Mouse (Mus musculus) limb, embryonic 12.5 days (tissue): ENCODE data around the gene Gm49373. TPM values are rescaled to one million over a fixed set of nuclear protein-coding genes. Genes with fewer than 3 reads are reported as not detected.
A peak's percentile ranks its signal among the peaks of the same experiment; 100 is the strongest.

Source experiments
- ATAC-seq: fragments of 200-750 bp; cut with Nextera tagmentation; 2 replicates; pipeline ENCODE4 v1.8.0; 2017; ENCODE audit warnings: low read depth, moderate TSS enrichment; ENCODE audit not compliant: insufficient number of reproducible peaks, insufficient read depth, low FRiP score, low TSS enrichment
- H3K27ac ChIP-seq: fragments of 300-500 bp; sonication (generic); 2 replicates; pipeline ENCODE4 v1.5.1; 2016; ENCODE audit warnings: mild to moderate bottlenecking, moderate library complexity
- H3K27me3 ChIP-seq: fragments of 300-500 bp; sonication (generic); 2 replicates; pipeline ENCODE4 v1.6.1; 2016; ENCODE audit warnings: mild to moderate bottlenecking, moderate library complexity
- H3K36me3 ChIP-seq: fragments of 300-500 bp; sonication (generic); 2 replicates; pipeline ENCODE4 v1.6.1; 2016; ENCODE audit warnings: mild to moderate bottlenecking, moderate library complexity
- H3K4me1 ChIP-seq: fragments of 300-500 bp; sonication (generic); replicated peaks from 2 replicates; pipeline ENCODE4 v1.6.1; 2016
- H3K4me2 ChIP-seq: fragments of 300-500 bp; sonication (generic); 2 replicates; pipeline ENCODE4 v1.6.1; 2016; ENCODE audit warnings: mild to moderate bottlenecking, moderate library complexity
- H3K4me3 ChIP-seq: fragments of 300-500 bp; sonication (generic); replicated peaks from 2 replicates; pipeline ENCODE4 v1.5.1; 2016; ENCODE audit warnings: mild to moderate bottlenecking
- H3K9ac ChIP-seq: fragments of 300-500 bp; sonication (generic); replicated peaks from 2 replicates; pipeline ENCODE4 v1.6.1; 2016; ENCODE audit warnings: mild to moderate bottlenecking, moderate library complexity
- H3K9me3 ChIP-seq: fragments of 300-500 bp; sonication (generic); 2 replicates; pipeline ENCODE4 v1.6.1; 2016; ENCODE audit warnings: mild to moderate bottlenecking, moderate library complexity
- WGBS: fragments of 180-500 bp; shearing (Covaris S2); methylation state at CpG from one replicate; pipeline ENCODE4 v1.1.7; 2016; 5-methylcytosine and 5-hydroxymethylcytosine counted together
- polyA plus RNA-seq: library from polyadenylated mRNA; unstranded; fragments of >200 nt; fragmentation: Nextera tagmentation; extraction: Ambion mirVana; gene quantifications from 2 replicates; pipeline ENCODE4 v1.2.1, GENCODE M21; 2016

Gene Gm49373
- polyA plus RNA-seq, 1 experiment from 2014 or later, result 1.3 TPM

DNA sequence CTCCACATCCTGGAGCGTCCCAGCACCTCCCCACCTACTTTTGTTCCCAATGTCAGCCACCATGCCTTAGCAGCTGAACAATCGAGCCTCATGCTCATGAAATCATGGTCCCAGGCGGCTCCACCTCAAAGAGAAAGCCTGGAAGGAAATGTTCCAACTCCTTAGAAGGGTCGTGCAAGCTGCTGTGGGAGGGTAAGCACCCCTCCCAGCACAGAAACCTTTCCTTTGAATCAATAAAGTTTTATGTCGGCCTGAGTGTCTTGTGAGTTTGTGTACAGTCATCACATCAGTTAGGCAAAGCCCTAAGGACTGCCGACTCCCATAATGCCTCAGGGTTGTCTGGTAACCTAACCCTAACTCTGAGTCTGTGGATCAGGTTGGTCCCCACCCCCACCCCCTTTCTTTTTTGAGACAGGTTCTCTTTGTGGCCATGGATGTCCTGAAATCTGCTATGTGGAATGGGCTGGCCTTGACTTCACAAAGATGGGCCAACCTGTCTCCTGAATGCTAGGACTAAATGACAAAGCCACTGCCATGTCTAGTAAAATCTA, 44.3 kb downstream of the Gm49373 start:
- no peak for ATAC-seq
- Histone ChIP-seq H3K9ac (no peak overlapping the region; the same call in 1 of the 2 replicates), H3K27ac (no peak overlapping the region), H3K27me3 (peaks cover 75% of the 10 kb centered on the region), H3K9me3 (no peaks in the 10 kb centered on the region), H3K36me3 (no peaks in the 10 kb centered on the region), H3K4me1 (peaks cover 44% of the 10 kb centered on the region), H3K4me2 (no peak overlapping the region), H3K4me3 (no peak overlapping the region)
- WGBS, result 65% methylated on average over 6 of the region's 6 CpGs

DNA sequence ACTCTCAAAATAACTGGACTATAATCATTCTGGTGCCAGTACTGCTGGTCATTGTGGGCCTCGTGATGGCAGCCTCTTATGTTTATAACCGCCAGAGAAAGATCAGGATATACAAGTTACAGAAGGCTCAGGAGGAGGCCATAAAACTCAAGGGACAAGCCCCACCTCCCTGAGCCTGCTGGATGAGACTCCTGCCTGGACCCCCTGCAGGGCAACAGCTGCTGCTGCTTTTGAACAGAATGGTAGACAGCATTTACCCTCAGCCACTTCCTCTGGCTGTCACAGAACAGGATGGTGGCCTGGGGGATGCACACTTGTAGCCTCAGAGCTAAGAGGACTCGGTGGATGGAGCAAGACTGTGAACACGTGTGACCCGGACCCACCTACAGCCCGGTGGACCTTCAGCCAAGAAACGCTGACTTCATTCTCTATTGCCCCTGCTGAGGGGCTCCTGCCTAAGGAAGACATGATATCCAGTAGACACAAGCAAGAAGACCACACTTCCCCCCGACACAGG, 45.1 kb downstream of the Gm49373 start:
- 39% methylated on average over 8 of the region's 8 CpGs for WGBS
- H3K4me2 ChIP-seq, result no peak overlapping the region
- 0 out of 2 replicates have a peak overlapping the region, but pooled peaks have one; percentile 12 for H3K9ac ChIP-seq
- peaks cover 67% of the 10 kb centered on the region for H3K27me3 ChIP-seq
- H3K4me1 ChIP-seq, result peaks cover 36% of the 10 kb centered on the region
- H3K27ac ChIP-seq, result no peak overlapping the region
- no peaks in the 10 kb centered on the region for H3K9me3 ChIP-seq
- no peak for ATAC-seq
- no peaks in the 10 kb centered on the region for H3K36me3 ChIP-seq
- no peak overlapping the region for H3K4me3 ChIP-seq

DNA sequence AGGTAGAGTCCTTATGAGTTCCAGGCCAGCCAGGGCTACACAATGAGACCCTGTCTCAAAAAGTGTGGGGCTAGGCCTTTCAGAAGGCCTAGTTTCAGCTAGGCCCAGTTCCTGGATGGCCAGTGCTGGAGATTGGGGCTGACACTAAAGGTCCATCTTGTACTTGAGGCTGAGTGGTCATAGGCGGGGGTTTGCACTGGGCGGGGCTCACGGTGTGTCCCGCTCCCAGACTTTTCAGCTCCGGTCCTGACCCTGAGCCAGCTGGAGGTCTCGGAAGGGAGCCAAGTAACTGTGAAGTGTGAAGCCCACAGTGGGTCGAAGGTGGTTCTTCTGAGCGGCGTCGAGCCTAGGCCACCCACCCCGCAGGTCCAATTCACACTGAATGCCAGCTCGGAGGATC, 46.0 kb downstream of the Gm49373 start:
- H3K4me2 ChIP-seq, result no peak overlapping the region
- H3K27ac ChIP-seq, result no peak overlapping the region
- WGBS, result 77% methylated on average over 12 of the region's 12 CpGs
- H3K27me3 ChIP-seq, result peaks cover 57% of the 10 kb centered on the region
- no peaks in the 10 kb centered on the region for H3K9me3 ChIP-seq
- no peak overlapping the region for H3K4me3 ChIP-seq
- H3K4me1 ChIP-seq, result peaks cover 27% of the 10 kb centered on the region
- H3K9ac ChIP-seq, result no peak overlapping the region
- no peak for ATAC-seq
- no peaks in the 10 kb centered on the region for H3K36me3 ChIP-seq

DNA sequence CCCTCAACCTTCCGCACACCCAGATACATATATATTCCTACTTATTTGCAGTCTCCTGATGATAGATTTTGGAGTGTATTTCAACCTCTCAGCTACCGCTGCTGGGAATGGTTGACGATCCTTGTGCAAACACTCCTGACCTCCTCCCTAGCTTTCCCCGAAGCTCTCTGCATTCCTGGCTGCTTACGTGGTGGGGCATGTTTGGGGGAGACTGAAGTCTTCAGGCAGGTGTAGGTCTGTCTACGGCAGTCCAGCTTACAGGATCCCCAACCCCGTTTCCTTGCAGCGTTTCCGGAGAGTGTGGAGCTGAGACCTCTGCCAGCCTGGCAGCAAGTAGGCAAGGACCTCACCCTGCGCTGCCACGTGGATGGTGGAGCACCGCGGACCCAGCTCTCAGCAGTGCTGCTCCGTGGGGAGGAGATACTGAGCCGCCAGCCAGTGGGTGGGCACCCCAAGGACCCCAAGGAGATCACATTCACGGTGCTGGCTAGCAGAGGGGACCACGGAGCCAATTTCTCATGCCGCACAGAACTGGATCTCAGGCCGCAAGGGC, 47.6 kb downstream of the Gm49373 start:
- H3K9me3 ChIP-seq, result no peaks in the 10 kb centered on the region
- H3K4me2 ChIP-seq, result no peak overlapping the region
- H3K36me3 ChIP-seq, result no peaks in the 10 kb centered on the region
- peaks cover 22% of the 10 kb centered on the region for H3K4me1 ChIP-seq
- no peak for ATAC-seq
- H3K27ac ChIP-seq, result no peak overlapping the region
- WGBS, result 74% methylated on average over 19 of the region's 19 CpGs
- no peak overlapping the region for H3K4me3 ChIP-seq
- peaks cover 43% of the 10 kb centered on the region for H3K27me3 ChIP-seq
- H3K9ac ChIP-seq, result no peak overlapping the region

DNA sequence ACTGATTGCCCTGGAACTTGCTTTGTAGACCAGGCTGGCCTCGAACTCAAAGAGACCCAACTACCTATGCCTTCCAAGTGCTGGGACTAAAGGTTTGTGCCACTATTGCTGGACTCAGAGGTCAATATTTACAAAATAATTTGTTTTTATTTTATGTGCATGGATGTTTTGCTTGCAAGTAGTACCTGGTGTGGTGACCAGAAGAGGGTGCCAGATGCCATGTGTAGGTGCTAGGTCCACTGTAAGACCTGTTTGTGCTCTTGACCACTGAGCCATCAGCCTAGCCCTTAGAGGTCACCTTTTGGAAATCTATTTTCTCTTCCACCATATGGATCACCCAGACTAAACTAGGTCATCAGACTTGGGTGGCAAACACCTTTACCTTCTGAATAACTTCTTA, 50.2 kb downstream of the Gm49373 start:
- Histone ChIP-seq H3K9ac (no peak overlapping the region), H3K36me3 (no peaks in the 10 kb centered on the region), H3K4me2 (no peak overlapping the region), H3K4me1 (peaks cover 5% of the 10 kb centered on the region), H3K9me3 (no peaks in the 10 kb centered on the region), H3K27ac (no peak overlapping the region), H3K4me3 (no peak overlapping the region), H3K27me3 (peaks cover 27% of the 10 kb centered on the region)
- 71% methylated on average over 1 of the region's 1 CpGs for WGBS
- no peak for ATAC-seq

DNA sequence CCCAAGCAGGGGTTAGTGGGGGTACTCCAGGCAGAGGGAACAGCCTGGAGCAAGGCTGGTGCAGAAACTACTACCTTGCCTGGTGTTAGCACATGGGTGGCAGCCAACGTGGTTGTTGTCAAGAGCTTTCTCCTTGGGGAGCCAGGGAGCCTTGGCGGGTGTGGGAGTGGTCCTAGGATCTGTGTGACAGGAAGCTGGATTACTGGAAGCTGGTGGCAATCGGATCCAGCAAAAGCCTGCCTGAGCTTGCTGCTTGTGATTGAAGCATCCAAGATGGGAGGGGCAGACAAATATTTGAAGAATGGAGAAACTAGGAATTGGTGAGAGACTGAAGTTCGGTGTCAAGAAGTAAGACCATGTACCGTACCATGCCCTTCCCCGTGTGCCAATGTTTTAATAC, 50.6 kb downstream of the Gm49373 start:
- WGBS, result 55% methylated on average over 6 of the region's 6 CpGs
- no peak overlapping the region for H3K27ac ChIP-seq
- H3K9ac ChIP-seq, result no peak overlapping the region
- H3K36me3 ChIP-seq, result no peaks in the 10 kb centered on the region
- H3K4me3 ChIP-seq, result no peak overlapping the region
- H3K4me2 ChIP-seq, result no peak overlapping the region
- peaks cover 31% of the 10 kb centered on the region for H3K27me3 ChIP-seq
- ATAC-seq, result no peak
- 0 out of 2 replicates have a peak, but pooled peaks cover under 1% of the 10 kb centered on the region for H3K4me1 ChIP-seq
- H3K9me3 ChIP-seq, result no peaks in the 10 kb centered on the region

DNA sequence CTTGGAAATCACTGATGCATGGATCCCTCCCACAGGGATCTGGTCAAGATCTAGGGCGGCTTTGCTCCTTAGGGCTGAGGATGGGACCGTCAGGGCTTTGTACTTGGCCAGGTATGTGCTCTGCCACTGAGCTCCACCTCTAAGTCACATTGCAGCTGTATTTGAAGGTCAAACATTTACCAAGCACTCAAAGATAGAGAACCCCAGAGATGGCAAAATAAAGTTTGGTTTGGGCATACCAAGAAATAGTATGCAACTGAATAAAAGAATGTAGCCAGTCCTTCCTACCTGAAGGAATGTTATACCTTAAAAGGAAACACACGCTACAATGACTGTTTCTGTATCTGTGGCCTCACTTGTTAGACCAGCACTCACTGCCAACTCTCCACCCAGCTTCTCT, 51.5 kb downstream of the Gm49373 start:
- no peaks in the 10 kb centered on the region for H3K4me1 ChIP-seq
- H3K9me3 ChIP-seq, result no peaks in the 10 kb centered on the region
- H3K36me3 ChIP-seq, result no peaks in the 10 kb centered on the region
- H3K4me2 ChIP-seq, result no peak overlapping the region
- peaks cover 32% of the 10 kb centered on the region for H3K27me3 ChIP-seq
- ATAC-seq, result no peak
- H3K27ac ChIP-seq, result no peak overlapping the region
- 85% methylated on average over 3 of the region's 3 CpGs for WGBS
- no peak overlapping the region for H3K4me3 ChIP-seq
- H3K9ac ChIP-seq, result no peak overlapping the region

DNA sequence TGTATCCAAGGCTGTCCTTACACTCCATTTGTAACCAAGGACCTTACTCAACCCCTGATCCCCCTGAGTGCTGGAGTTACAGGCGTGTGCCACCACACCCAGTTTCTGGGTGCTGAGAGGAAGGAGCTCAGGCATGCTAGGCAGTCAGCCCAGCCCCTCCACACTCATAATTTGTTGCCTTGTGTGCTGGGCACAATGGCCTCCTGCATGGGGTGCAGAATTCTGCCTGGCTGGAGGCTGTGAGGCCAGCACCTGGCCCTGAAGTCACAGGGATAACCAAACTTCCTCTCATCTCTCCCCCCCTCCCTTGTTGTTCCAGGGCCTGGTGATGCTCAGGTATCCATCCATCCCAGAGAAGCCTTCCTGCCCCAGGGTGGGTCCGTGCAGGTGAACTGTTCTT, 54.3 kb downstream of the Gm49373 start:
- Histone ChIP-seq H3K9me3 (no peaks in the 10 kb centered on the region), H3K27me3 (peaks cover 51% of the 10 kb centered on the region), H3K36me3 (no peaks in the 10 kb centered on the region), H3K27ac (no peak overlapping the region), H3K4me1 (peaks cover 11% of the 10 kb centered on the region), H3K4me2 (no peak overlapping the region), H3K4me3 (no peak overlapping the region), H3K9ac (no peak overlapping the region)
- ATAC-seq, result no peak
- WGBS, result 63% methylated on average over 2 of the region's 2 CpGs

DNA sequence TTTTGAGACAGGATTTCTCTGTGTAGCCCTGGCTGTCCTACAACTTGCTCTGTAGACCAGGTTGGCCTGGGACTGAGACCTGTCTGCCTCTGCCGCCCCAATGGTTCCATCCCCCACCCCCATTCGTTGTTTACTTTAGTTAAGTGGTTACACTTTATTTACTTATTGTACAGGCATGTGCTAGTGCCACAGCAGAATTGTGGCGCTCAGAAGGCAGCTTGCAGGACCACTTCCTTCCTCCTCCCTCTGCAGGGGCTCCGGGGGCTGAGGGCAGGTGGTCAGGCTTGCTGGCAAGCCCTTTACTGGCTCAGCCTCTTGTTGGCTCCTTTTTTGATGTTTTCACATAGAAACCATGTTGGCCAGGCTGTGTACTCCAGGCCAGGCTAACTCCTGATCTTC, 55.7 kb downstream of the Gm49373 start:
- no peak for ATAC-seq
- Histone ChIP-seq H3K27me3 (peaks cover 55% of the 10 kb centered on the region), H3K4me1 (peaks cover 11% of the 10 kb centered on the region), H3K4me3 (peak overlapping the region; percentile 38; the same call in 1 of the 2 replicates), H3K9me3 (no peaks in the 10 kb centered on the region), H3K36me3 (no peaks in the 10 kb centered on the region), H3K9ac (no peak overlapping the region), H3K4me2 (peak overlapping the region; percentile 59; the same call in 1 of the 2 replicates), H3K27ac (no peak overlapping the region)
- 33% methylated on average over 4 of the region's 4 CpGs for WGBS

DNA sequence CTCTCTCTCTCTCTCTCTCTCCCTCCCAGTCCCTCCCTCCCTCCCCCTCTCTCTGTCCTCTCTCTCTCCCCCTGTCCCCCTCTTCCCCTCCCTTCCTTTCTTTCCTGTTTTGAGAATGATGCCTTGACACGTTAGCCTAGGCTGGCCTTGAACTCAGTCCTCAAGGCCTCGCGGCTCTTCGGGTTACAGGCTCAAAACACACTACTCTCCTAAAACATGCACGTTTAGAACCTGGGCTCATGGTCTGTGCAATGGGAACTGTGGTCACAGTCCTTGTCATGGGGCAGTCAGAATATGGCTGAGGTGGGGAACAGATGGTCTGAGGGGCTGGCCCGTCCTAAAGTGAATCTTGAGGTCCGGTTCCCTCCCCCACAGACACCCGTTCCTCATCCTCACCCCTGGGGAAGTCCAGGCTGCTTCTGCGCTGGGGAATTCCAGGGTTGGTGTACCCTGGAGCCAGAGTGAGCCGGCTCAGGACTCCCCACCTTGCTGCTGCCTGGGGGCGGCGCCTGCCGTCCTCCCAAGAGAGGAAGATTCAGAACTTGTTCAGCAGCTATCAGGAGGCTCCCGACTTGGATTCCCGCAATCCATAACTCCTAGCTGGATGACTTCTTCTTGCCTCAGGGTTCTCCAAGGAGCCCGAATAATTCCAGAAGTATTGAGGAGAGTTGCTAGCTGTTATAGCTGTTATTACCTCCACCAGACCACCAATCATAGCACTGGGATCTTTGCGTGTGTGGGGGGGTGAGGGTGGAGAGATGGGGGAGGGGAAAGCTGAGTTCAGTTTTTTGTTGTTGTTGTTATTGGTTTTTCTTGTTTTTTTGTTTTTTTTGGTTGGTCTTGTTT, 56.3 kb downstream of the Gm49373 start:
- no peak for ATAC-seq
- H3K4me2 ChIP-seq, result peak overlapping the region; percentile 59
- no peaks in the 10 kb centered on the region for H3K36me3 ChIP-seq
- peaks cover 61% of the 10 kb centered on the region for H3K27me3 ChIP-seq
- no peak overlapping the region for H3K9ac ChIP-seq
- WGBS, result 6% methylated on average over 17 of the region's 17 CpGs
- H3K4me3 ChIP-seq, result peak overlapping the region; percentile 38
- H3K27ac ChIP-seq, result no peak overlapping the region
- no peaks in the 10 kb centered on the region for H3K9me3 ChIP-seq
- peaks cover 11% of the 10 kb centered on the region for H3K4me1 ChIP-seq

DNA sequence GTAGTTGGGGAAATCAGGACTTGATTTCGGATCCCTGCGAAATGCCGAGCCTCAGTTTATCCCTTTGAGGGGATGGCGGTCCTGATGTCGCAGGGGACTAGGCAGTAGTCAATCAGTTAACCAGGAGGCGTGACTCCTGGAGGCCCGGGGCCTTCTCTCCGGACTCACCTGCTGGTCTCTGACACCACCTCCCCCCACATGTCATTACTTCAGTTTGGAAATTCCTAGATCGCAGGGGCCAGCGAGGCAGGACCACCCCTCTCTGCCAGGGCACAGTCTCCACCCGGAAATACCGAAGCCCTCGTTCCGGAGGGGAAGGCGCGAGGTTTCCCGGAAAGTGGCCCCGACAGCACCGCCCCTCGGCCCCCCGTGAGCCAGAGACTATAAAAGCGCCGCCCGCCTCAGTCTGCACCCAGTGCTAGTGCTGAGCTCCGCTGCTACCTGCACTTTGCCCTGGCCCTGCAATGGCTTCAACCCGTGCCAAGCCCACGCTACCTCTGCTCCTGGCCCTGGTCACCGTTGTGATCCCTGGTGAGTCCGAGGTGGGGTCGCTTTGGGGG, 57.2 kb downstream of the Gm49373 start, which contains the start of gene Icam1:
Gene Icam1, plus strand, starts transcription at position 415 of the 560 bp plus-strand sequence.
- WGBS, result under 1% methylated on average over 30 of the region's 30 CpGs
- H3K27ac ChIP-seq, result 0 out of 2 replicates have a peak within 1 kb of the TSS, but pooled peaks have one; percentile 20
- no peaks in the 10 kb centered on the region for H3K9me3 ChIP-seq
- no peaks in the 10 kb centered on the region for H3K36me3 ChIP-seq
- peaks cover 11% of the 10 kb centered on the region for H3K4me1 ChIP-seq
- peak within 1 kb of the TSS; percentile 42 for H3K9ac ChIP-seq
- H3K4me2 ChIP-seq, result peak within 1 kb of the TSS; percentile 59
- H3K4me3 ChIP-seq, result peak within 1 kb of the TSS; percentile 38
- 0 out of 2 replicates have a peak, but pooled peaks have one; percentile 21 for ATAC-seq
- H3K27me3 ChIP-seq, result peaks cover 62% of the 10 kb centered on the region
